Mouse (Mus musculus): ENCODE results near the gene Susd6.
"Not testable (repeated sequence)": the region's sequence is repeated elsewhere in the genome, so short reads cannot be mapped to it uniquely, and the experiment has no call there.

The Susd6 gene

DNA sequence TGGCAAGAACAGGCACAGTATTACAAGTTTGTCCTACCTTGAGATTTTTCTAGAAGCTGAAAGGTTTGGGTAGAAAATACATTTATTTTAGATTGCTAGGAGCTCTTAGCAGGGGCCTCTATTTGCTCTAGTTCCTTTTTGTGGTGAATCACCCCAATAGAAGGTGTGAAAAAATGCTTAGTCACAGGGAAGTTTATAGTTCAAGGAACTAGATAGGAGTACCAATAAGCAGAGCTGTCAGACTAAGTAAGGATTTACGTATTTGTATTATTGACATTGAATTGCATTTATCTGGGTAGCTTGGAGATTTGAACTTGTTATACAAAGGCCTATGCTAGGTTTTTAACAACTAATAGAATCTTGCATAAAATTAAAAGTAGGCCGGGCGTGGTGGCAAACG, 23.6 kb downstream of the Susd6 start:
- no peak for DNase-seq (ENCODE audit: low read depth)

DNA sequence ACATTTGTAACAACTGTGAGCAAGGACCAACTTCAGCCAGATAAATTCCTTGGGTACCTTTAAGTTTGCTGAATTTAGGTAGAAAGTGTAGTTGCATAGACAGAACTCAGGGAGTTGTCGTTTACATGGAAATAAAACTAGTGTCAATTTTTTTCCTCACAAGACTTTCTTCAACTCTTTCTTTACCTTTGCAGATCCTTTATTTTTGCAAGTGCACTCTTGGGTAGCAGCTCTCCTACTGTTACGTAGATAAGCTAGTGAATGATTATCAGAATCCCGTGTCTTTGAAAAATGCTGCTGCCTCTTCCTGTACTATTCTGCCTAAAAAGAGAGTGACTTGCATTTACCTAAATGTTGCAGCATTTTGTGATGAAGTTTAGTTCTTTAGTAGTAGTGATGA, 24.2 kb downstream of the Susd6 start:
- DNase-seq (ENCODE audit: low read depth), result no peak

DNA sequence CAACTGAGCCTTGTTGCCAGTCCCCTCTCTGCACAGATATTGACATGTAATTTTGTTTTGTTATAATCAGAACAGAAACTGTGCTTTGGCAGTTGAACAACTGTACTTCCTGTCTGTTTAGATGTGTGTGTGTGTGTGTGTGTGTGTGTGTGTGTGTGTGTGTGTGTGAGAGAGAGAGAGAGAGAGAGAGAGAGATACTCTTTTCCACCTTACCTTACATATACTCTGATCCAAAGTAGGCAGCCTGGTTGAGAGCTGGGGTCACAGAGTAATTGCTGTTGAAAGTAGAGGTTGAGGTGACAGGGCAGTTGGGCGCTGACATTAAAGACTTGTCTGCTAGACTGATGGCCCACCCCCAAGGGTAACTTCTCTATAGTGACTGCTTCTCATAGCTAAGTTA, 25.0 kb downstream of the Susd6 start:
- DNase-seq (ENCODE audit: low read depth), result no peak

DNA sequence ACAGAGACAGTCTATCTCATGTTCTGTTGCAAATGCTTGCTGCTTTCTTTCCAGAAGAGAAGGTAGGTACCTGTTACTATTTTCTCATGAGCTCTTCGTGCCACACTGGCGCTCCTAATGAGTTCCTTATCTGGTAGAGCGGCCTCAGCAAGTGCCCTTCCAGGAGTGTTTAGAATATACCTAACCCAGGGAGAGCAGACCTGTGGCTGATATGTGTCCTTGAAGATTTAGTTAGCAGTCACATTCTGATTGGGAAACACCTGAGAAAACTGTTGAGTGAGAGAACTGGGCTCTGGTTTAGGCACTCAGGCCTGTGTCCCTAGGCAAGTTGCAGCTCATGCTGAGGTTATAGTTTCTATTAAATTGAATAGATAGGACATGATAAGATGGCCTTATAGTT, 25.6 kb downstream of the Susd6 start:
- no peak for DNase-seq (ENCODE audit: low read depth)

DNA sequence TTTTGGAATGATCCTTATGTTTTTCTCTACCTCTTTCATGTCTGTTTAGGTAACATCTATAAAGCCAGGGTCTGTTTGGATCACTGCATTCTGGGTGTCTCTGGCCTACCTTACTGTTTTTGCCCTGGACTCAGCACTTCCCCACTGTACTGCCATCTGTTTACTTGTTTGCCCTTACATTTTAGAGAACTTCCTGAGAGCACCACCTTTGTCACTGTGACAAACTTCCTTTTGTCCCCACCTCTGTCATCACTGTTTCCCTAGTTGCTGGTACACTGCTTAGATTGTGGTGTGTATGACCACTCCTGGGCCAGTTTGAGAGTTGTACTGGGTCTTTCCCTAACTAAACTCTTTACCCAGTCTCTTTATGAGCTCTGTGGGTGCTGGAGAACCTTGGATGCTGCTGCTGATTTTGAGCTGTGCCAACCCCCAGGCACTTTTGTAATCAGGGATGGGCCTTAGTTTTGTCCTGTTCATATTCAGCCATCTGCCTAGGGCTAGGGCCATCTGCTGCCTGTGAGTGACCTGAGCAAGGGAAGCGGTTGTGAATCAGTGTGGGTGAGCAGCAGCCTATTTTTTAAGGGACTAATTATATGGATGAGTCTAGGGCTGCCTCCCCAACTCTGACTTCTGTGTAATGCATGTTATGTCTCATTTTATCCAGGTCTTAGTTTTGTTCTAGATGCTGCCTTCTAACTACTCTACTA, 26.2 kb downstream of the Susd6 start:
- no peak for DNase-seq (ENCODE audit: low read depth)

DNA sequence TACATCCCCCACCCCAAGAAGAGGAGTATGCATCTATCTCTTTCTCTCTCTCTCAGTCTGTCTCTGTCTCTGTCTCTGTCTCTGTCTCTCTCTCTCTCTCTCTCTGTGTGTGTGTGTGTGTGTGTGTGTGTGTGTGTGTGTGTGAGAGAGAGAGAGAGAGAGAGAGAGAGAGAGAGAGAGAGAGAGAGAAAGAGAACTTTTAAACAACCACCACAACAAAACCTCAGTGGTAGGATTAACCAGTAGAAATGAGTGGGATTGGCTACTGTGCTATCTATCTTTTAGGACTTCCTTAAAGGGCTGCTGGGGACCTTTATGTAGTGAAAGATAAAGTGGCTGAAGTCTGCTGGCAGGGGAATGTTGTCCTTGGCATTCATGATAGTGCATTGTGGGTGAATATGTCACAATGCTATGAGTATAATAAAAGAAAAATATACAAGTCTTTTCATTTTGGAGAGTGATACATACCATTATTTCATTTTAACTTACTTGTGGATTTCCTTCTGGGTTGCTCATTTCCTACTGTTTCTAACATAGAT, 27.5 kb downstream of the Susd6 start:
- DNase-seq (ENCODE audit: low read depth), result peak; percentile 37

DNA sequence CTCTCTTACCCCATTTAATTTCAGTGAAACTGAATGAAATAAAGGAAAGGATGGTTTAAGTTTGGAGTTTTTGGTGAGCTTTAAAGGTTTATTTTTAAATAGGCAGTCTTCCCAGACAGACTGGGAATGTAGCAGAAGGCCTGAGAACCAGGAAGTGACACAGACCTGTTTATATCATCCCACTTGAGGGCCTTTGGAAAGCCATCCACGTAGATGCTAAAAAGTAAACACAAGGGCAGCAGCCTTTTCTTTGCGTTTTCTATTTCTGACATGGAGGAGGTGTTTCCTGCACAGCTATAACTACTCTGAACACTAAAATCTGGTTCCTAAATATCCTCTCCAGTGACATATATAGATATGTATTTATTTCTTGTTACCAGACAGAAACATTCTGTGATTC, 28.7 kb downstream of the Susd6 start:
- DNase-seq (ENCODE audit: low read depth), result not testable (repeated sequence)

DNA sequence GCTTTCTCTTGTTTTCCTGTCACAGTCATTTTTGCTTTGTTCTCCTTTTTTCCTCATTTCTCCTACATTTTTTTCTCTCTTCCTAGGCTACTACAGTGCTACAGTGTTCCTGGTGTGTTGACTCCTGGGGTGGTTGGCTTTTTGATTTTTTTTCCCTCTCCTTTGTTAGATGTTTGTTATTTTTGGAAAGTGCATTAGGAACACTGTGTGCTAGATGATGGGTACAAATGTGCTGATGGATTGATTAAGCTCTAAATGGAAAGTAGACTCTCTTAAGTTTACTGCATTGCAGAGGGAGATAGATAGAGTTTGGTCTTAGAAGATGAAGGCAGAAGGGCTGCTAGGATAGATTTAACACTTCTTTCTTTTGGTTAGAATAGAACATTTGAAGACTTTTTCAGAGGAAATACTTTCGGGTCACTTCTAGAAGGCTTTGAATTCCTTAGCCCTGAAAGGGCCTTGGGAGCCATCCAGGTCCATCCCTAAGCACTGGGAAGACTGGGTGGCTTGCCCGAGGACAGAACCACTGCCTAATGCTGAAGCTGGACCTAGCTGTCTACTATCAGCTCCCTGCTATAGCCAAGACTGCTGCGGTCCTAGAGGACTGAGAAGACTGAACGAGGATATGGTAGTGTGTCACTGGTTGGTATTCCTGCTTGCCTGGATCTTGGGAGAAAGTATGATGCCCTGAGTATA, 31.1 kb downstream of the Susd6 start:
- no peak for DNase-seq (ENCODE audit: low read depth)

DNA sequence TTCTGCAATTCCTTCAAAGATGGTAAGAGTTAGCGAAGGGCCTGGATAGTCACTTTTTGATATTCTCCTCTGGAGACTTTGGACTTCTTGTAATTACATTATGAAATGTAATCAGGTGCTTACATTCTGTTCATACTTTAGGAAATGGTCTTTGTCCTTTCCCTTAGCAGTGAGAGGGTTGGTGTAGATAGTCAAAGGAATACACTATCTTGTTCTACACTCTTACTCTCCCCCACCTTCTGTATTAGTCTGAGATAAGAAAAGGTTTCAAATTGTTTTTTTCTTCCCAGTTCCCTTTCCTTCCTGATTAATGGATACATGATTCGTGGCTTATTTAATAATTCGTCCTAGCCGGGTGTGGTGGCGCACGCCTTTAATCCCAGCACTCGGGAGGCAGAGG, 32.2 kb downstream of the Susd6 start:
- DNase-seq (ENCODE audit: low read depth), result no peak

DNA sequence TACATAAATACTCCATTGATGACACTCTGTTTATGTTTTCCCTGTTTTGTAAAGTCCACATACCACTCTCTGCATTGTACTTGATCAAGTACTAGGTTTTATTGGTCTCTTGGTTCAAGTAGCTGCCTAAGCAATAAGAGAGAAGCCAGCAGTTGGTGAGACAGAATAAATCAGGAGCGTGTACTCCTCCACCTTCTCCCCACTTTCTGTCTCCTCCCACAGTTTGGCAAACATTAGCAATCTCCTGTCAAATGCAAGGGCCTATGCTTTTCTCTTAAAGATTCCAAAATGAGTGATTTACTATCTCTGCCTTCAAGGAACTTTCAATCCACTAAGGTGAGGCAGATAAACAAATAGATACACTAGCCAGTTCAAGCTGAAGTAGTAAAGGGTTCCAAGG, 33.9 kb downstream of the Susd6 start:
- no peak for DNase-seq (ENCODE audit: low read depth)

DNA sequence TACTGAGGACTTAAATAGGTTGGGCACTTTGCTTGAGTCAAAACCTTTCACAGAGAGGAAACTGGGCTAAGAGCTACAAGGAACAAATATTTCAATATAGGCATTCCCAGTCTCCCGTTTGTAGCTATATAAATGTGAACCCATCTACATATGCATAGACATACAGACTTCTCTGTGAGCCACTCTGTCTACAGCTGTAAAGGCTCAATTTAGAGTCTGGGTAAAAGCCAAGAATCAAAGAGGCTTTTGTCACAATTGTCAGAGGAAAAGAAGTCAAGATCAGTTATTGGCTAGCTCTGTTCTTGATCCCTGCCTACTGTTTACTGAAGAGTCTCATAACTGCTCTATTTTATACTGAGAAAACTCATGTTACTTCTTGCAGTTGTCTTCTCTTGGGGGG, 36.1 kb downstream of the Susd6 start:
- no peak for DNase-seq (ENCODE audit: low read depth)

DNA sequence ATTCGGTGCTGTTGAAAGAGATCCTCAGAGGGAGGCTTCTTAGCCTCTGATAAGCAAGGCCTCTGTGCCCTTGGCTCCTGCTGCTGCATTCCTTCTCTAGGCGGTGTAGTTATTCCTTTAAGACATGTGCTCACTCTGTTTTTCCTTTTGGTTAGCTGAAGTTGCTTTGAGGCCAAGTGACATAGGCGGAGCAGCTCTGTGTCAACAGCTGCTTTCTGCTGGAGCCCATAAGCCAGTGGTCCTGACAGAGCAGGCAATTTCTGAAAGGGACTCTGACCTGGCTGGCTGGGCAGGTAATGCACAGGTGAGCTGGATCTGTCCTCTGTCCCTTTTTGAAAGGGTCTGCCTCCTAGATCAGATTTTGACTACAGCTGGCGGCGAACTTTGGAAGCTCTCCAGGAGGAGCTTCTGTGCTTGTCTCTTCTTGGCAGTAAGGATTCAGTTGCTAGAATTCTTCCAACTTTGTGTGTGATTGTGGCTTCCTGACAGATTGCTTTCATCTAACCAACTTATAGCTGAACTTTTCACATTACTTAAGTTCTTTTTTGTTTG, 37.2 kb downstream of the Susd6 start:
- no peak for DNase-seq (ENCODE audit: low read depth)

DNA sequence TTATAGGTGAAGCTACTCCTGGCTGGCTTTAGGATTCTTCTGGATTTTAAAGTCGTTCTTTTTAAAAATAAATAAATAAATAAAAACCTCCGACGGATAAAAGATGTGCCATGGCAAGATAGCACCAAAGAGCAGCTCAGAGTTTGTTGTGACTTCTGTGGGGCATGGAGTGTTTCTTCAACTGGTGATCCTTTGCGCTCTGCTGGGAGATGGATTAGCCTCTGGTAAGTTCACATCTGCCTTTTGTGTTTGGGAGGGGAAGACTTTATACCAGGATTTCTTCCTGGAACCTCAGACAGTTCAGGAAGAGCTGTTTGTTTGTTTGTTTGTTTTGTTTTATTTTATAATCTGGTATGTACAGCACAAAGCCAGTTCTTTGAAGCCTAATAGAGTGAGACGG, 37.7 kb downstream of the Susd6 start:
- no peak for DNase-seq (ENCODE audit: low read depth)

DNA sequence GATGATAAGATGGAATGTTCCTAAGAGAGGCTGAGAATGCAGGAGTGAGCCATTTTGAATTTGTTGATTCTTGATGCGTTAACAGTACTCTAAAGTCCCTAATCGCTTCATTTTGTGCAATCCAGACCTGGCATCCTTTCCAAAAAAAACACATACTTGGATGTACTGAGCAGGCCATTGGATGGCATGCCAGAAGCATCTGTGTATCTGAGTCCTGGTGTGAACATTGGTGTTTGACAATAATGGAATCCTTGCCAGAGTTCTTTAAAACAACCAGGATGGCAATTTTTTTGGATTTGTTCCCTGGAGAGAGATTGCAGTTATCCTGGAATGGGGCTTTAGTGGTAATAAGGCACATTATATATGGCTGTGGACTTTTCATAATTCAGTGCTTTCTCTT, 38.6 kb downstream of the Susd6 start:
- DNase-seq (ENCODE audit: low read depth), result no peak

DNA sequence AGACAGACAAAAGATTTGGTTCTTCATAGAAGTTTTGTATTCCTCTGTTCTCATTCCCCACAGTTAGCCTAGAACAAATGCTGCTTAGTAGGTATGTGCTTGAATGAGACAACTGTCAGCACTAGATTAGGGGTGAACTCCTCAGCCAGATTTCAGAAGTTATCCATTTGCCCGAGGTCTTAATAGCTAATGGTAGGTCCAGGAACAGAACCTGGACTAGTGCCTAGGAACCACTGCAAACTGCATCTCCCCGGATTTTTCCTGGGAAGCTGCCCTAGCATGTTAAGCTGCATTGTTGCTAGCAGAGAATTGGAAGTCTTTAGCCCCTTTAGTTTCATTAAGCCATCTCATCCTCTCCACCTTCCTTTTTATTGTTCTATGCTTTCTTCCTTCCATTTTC, 39.9 kb downstream of the Susd6 start:
- no peak for DNase-seq (ENCODE audit: low read depth)

DNA sequence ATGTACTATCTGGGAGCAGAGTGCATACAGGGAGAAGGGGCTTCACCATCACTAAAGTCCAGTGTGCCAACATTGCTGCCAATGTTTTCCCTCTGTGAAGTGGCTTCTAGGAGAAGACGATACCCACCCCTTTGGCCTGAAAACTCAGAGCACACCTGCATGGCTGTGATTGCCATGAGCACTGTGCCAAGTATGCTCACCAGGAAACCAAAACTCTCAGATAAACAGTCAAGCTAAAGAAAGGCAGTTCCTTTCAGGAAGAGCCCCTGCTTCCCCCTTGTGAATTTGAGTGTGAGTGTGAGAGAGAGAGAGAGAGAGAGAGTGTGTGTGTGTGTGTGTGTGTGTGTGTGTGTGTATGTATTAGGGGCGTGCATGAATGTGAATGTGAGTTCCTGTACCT, 40.5 kb downstream of the Susd6 start:
- no peak for DNase-seq (ENCODE audit: low read depth)

DNA sequence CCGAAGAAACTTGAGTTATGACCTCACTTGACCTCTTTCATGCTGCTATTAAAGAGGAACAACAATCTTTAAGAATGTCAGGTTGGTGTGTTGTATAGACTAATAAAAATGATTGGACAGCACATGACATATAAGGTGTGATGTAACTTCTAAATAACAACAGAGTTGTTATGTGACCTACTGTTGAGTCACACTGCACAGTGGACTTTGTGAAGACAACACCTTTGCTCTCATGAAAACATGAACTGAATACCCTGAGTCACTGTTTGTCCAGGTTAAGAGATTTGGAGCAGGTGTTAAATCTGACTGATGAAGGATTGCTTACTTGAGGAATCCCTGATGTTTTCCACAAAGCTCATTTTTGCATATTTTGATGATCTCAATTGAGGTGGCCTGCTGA, 42.0 kb downstream of the Susd6 start:
- no peak for DNase-seq (ENCODE audit: low read depth)

DNA sequence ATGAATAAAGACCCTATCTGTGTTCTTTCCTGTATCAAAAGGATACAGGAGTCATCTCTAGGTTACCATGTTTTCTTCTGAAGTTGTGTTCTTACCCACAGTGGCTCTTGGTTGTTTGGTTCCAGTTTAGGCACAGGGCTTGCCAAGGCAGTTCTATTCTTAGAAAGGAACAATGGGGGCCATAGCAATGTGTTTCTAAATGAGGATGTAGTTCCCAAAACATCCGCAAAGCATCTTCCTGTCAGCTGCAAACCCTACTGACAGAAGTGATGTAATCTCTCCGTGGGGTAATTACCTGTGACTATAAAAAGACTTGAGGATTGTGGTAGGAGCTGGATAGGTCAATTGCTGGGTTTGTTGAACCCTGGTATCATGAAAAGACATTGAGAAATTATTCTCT, 43.2 kb downstream of the Susd6 start:
- DNase-seq (ENCODE audit: low read depth), result no peak

DNA sequence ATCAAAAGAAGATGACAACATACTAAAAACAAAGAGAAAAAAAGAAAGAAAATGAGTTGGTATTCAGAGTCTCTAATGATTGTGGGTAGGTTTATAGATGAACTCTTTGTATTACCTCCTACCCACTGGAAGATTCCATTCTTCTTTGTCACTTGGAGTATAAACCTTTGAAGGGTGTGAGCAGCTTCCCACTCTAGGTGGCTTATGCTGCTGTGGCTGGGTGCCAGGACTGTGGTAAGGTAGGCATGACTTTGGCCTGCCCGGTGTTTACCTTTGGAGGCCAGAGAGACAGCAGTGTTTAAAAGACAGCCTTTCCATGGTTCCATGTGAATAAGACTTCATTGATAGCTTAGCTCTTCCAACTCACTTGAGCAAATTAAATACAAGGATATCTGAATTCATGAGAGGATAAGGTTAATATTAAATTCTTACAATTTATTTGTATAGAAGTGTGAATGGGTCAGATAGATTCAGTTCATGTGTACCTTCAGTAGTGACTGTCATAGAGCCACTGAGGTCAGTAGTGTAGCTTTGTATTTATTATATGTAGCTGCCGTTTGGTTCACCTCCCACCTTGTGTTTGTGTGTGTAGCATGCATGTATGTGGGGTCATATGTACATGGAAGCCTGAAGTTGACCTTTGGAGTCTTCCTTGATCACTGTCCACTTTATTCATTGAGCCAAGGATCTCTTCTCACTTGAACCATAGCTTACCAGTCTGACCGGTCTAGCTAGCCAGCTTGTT, 44.0 kb downstream of the Susd6 start:
- no peak for DNase-seq (ENCODE audit: low read depth)

DNA sequence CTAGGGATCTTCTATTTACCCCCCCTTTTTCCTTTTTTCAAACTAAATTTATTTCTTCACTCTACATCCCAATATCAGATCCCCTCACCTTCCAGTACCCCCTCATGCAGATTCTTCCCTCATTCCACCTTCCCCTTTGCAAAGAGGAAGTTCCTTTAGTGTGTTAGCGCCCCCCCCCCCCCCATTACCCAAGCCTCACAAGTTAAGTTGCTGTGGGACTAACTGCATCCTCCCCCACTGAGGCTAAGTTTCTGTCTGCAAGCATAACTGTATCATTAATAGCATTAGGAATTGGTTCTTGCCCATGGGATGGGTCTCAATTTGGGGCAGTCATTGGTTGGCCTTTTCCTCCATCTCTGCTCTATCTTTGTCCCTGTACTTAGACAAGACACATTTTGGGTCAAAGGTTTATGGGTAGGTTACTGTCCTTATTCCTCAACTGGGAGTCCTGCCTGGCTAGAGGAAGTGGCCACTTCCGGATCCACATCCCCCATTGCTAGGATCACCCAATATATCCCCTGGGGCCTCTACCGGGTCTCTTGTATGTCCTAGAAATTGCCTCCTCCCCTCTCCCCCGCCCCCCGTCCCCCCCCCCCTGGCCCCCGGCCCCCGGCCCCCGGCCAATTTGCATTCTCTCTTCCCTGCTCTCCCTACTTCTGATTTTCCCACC, 44.7 kb downstream of the Susd6 start:
- DNase-seq (ENCODE audit: low read depth), result no peak

DNA sequence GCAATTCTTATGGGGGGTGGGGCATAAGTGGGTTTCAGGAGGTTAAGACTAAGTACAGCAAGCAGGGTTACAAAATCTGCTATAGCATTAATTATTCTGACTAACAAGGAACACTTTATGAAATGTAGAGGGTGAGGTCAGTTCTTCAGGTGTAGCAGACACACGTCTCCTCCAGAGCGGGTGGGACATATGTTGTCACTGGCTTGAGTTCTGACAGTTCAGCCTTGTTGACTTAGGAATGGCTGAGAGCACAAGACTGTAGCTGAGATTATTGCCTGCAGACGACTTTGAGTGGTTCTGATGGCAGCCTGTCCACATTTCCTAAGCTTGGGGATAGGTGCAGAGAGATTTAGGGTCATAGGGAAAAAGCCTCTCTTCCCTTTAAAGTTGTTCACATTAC, 47.3 kb downstream of the Susd6 start:
- DNase-seq (ENCODE audit: low read depth), result no peak

DNA sequence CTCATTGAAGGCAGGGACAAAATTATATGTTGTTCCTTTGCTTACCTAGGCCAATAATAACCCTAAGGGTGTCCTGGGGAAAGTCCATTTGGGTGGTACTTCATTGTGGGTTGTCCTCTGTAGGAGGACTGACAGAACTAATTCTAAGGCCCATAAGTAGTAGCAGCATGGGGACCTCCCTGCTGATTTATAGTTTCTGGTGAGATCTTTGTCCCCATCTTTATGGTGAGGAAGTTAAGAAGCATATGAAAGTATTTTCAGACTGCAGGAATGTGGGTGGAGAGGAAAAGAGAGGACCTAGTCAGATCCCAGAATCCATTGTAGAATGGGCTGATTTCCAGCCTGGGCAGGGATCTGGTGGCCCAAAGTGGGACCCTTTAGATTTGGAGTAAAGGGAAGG, 48.0 kb downstream of the Susd6 start:
- DNase-seq (ENCODE audit: low read depth), result no peak

Data from fibroblast of lung, adult 2 months (primary cell).